10 mouse cellular contexts compared by ENCODE assay signal in the genomic region with DNA sequence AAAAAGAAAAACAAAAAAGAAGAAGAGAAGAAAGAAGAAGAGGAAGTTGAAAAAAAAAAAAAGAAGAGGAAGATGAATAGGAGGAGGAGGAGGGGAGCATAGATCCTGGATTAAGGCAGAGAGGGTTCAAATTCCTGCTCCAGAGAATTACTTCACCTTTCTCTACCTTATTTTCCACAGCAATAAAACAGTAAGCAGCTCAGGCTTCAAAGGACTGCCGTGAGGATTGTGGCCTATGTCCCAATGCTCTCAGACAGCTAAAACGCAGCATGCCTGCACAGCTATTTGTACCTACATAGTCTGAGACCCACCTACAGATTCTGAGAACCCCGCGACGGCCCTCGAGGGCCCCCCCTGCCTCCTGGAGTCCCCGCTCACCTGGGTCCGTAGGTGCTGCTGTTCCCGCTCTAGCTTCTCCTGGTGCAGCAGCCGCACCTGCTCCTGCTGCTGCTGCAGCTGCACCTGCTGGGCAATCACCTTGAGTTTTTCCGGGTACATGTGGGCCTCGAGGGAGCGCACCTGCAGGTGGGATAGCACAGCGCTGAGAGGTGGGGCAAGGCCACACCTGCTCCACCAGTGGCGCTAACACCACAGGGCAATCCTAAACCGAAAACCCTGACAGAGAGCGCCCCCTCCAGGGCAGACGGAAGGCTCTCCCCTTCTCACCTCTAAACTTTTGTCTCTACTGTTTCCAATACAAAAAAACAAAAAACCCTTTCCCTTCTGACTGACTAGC. TPM values are rescaled to one million over a fixed set of nuclear protein-coding genes. Genes with fewer than 3 reads are reported as not detected.
A peak's percentile ranks its signal among the peaks of the same experiment; 100 is the strongest.
DNase-seq lines count a peak whose midpoint lies in the region; ATAC-seq and TF ChIP-seq lines count a peak whose summit lies in the region.
"Had no signal": no experiment of that assay in that cellular context is flagged by ENCODE, and none has a peak within 500 bp of the region (broad histone marks: within the 10 kb centered on the region; RNA-seq: fewer than 3 reads in every experiment).

No protein-coding gene starts in this region.

- no peak for TF ChIP-seq POLR2A in brain, embryonic 14.5 days (IDR thresholded peaks at IDR 0.05; ENCODE audit: borderline replicate concordance, extremely low read depth, insufficient read depth, insufficient read length, poor library complexity, severe bottlenecking)

- no peaks in the 10 kb centered on the region for H3K4me1 ChIP-seq in midbrain, postnatal 0 days (ENCODE audit: insufficient read depth, low read length)
- no peaks in the 10 kb centered on the region for H3K4me1 ChIP-seq in midbrain, embryonic 14.5 days (ENCODE audit: control insufficient read depth, insufficient read depth, low read length)

- DNase-seq in heart, adult 11 months = peak; percentile 89
- no peak for DNase-seq in heart, adult 8-10 months (ENCODE audit: low spot score)
- no peak for DNase-seq in midbrain, postnatal 0 days (ENCODE audit: low spot score)
- DNase-seq in midbrain, embryonic 14.5 days = no peak
- DNase-seq in brain, embryonic 14.5 days (ENCODE audit: low read depth) = no peak
- peak; percentile 60 for DNase-seq in testis, postnatal 10 days (ENCODE audit: low spot score)
- no peak for DNase-seq in ovary, postnatal 36 days (ENCODE audit: low spot score)
- DNase-seq in MN1 (ENCODE audit: low spot score) = no peak
- DNase-seq: heart, adult 18-20 months had no signal

- peaks cover 13% of the 10 kb centered on the region for H3K36me3 ChIP-seq in midbrain, postnatal 0 days (ENCODE audit: insufficient read depth, low read length)
- H3K36me3 ChIP-seq in midbrain, embryonic 14.5 days (ENCODE audit: control insufficient read depth, insufficient read depth, low read length) = peaks cover 33% of the 10 kb centered on the region

- H3K27ac ChIP-seq in midbrain, postnatal 0 days (ENCODE audit: low read depth, low read length) = no peak overlapping the region
- no peak overlapping the region for H3K27ac ChIP-seq in midbrain, embryonic 14.5 days (replicated peaks; ENCODE audit: low read depth, low read length)
- H3K27ac ChIP-seq: limb, embryonic 13.5 days had no signal

- TF ChIP-seq CTCF in midbrain, postnatal 0 days (IDR thresholded peaks at IDR 0.05) = peak; percentile 11; the same call in 1 of the 2 replicates
- 0 out of 2 replicates have a peak, but pooled peaks have one; percentile 14 for TF ChIP-seq CTCF in brain, embryonic 14.5 days (IDR thresholded peaks at IDR 0.05; ENCODE audit: borderline replicate concordance, extremely low read depth, insufficient read depth, insufficient read length)

- no peak overlapping the region for H3K4me2 ChIP-seq in midbrain, postnatal 0 days (ENCODE audit: low read depth, low read length, poor library complexity, severe bottlenecking)
- no peak overlapping the region for H3K4me2 ChIP-seq in midbrain, embryonic 14.5 days (ENCODE audit: low read length)
- H3K4me2 ChIP-seq: limb, embryonic 13.5 days had no signal

- no peaks in the 10 kb centered on the region for H3K27me3 ChIP-seq in midbrain, postnatal 0 days (ENCODE audit: insufficient read depth, low read length)
- no peaks in the 10 kb centered on the region for H3K27me3 ChIP-seq in midbrain, embryonic 14.5 days (ENCODE audit: control insufficient read depth, insufficient read depth, low read length)
- H3K27me3 ChIP-seq: limb, embryonic 13.5 days had no signal

- no peak overlapping the region for H3K4me3 ChIP-seq in midbrain, postnatal 0 days (ENCODE audit: low read depth, low read length)
- no peak overlapping the region for H3K4me3 ChIP-seq in midbrain, embryonic 14.5 days (replicated peaks; ENCODE audit: low read depth, low read length)
- H3K4me3 ChIP-seq: limb, embryonic 13.5 days had no signal

- H3K9ac ChIP-seq in midbrain, postnatal 0 days (replicated peaks; ENCODE audit: low read length, poor library complexity, severe bottlenecking) = no peak overlapping the region
- no peak overlapping the region for H3K9ac ChIP-seq in midbrain, embryonic 14.5 days (replicated peaks; ENCODE audit: low read length)
- H3K9ac ChIP-seq: limb, embryonic 13.5 days had no signal

- ATAC-seq in midbrain, postnatal 0 days (ENCODE audit: low FRiP score) = no peak
- ATAC-seq in midbrain, embryonic 14.5 days (ENCODE audit: low FRiP score, low TSS enrichment) = no peak

- no peaks in the 10 kb centered on the region for H3K9me3 ChIP-seq in midbrain, postnatal 0 days (ENCODE audit: low read length)
- no peaks in the 10 kb centered on the region for H3K9me3 ChIP-seq in midbrain, embryonic 14.5 days (ENCODE audit: control insufficient read depth, low read length)
- H3K9me3 ChIP-seq: limb, embryonic 13.5 days had no signal

- 90% methylated on average over 18 of the region's 18 CpGs for WGBS in midbrain, postnatal 0 days
- WGBS in midbrain, embryonic 14.5 days = 93% methylated on average over 18 of the region's 18 CpGs

RNA-seq across cellular contexts. Expression of a gene that starts 7.5 kb away (rescaled TPM):
- 100 to 1,000 TPM; 705 to 904 (median 868) TPM for total RNA-seq in heart, adult 8-10 months (2022)
- total RNA-seq in midbrain, postnatal 0 days (2014; rRNA removed) = 34.4 and 59.9 TPM in 2 replicates
- polyA plus RNA-seq in midbrain, postnatal 0 days (2015; fragmentation: Nextera tagmentation; extraction: Ambion mirVana) = 11.3 and 11.6 TPM in 2 replicates
- polyA plus RNA-seq in midbrain, embryonic 14.5 days (2014; fragmentation: Nextera tagmentation; extraction: Ambion mirVana) = 17.6 and 25.7 TPM in 2 replicates
- 25.0 and 26.2 TPM in 2 replicates for polyA plus RNA-seq in brain, embryonic 14.5 days (2012; rRNA removed)

RNA-seq across cellular contexts. Expression of a gene that starts 10.5 kb away (rescaled TPM):
- 1 to 10 TPM; 2.8 to 6.2 (median 3.6) TPM for total RNA-seq in heart, adult 8-10 months (2022)
- total RNA-seq in midbrain, postnatal 0 days (2014; rRNA removed) = 6.7 and 6.8 TPM in 2 replicates
- polyA plus RNA-seq in midbrain, postnatal 0 days (2015; fragmentation: Nextera tagmentation; extraction: Ambion mirVana) = 5.2 and 5.9 TPM in 2 replicates
- polyA plus RNA-seq in midbrain, embryonic 14.5 days (2014; fragmentation: Nextera tagmentation; extraction: Ambion mirVana) = 7.2 and 8.9 TPM in 2 replicates
- polyA plus RNA-seq in brain, embryonic 14.5 days (2012; rRNA removed) = 13.6 and 16.6 TPM in 2 replicates

RNA-seq across cellular contexts. Expression of a gene that starts 45.4 kb away (rescaled TPM):
- 10 to 100 TPM in 2 of 4 experiments, 1 to 10 TPM in 2; 7.3 to 13.5 (median 9.5) TPM for total RNA-seq in heart, adult 8-10 months (2022)
- total RNA-seq in midbrain, postnatal 0 days (2014; rRNA removed) = 20.0 and 20.6 TPM in 2 replicates
- polyA plus RNA-seq in midbrain, postnatal 0 days (2015; fragmentation: Nextera tagmentation; extraction: Ambion mirVana) = 10.8 and 12.0 TPM in 2 replicates
- polyA plus RNA-seq in midbrain, embryonic 14.5 days (2014; fragmentation: Nextera tagmentation; extraction: Ambion mirVana) = 13.2 and 13.4 TPM in 2 replicates
- 41.8 and 45.4 TPM in 2 replicates for polyA plus RNA-seq in brain, embryonic 14.5 days (2012; rRNA removed)

Comparison
In these comparisons a context has a peak if more than half of its experiments do, and no peak if none do; other contexts are left out.
1. DNase-seq: peak in heart, adult 11 months (single experiment) and testis, postnatal 10 days (single experiment); none in heart, adult 8-10 months (single experiment), midbrain, postnatal 0 days (single experiment), midbrain, embryonic 14.5 days (single experiment), brain, embryonic 14.5 days (single experiment), ovary, postnatal 36 days (single experiment) and MN1 (single experiment).